Mouse (Mus musculus): ENCODE measurements at regions not wholly inside any gene's neighbourhood (a gene's known extent, or its start where the extent isn't known, plus 50 kb on each side); places are given as distances from the start of the nearest gene placed in this dataset.

- in situ Hi-C loops (cut with MboI, MseI): no loop called here
Observed at GRCm38 (mm10) chr6:50713297-50713696, 59.1 kb upstream of the Npvf start.

DNA sequence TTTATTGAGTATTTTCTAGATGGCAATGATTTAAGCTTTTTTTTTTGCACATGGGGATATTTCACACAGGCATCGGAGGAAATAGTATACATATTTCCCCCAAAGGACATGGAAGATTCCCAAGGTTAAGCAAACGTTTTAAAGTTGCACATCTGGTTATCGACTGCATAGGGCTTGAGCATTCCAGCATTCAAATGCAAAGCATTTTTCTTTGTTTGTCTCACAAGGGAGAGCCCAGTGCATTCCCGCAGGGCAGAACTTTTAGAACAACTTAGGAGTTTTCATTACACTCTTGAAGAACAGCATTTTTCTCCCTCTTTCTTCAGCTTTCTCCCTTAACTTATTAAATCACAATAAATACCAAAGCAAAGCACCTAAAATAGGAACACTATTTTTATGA lies 64.4 kb upstream of the Npvf start:
- in situ Hi-C loops (cut with MboI, MseI): no loop called here

- in situ Hi-C loops (cut with MboI, MseI): no loop called here
Observed at GRCm38 (mm10) chr6:50720346-50720745, 66.1 kb upstream of the Npvf start.

DNA sequence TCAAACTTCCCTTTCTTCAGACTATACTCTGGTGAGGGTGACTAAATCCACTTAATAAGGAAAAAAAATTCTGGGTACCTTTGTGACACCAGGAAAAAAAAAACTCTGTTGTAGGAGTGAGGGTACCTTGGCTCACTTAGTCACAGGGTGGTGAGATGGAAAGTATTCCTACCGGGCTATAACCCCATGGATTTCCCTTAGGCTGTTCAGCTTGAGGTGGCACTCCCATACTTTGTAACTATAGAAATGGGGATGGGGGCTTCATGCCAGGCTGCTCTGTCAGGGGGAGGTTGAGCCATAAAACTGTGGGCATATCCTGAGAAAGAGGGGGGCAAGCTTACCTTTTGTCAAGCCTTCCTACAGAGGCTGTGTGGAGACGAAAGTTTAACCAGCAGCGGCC lies 71.4 kb upstream of the Npvf start:
- in situ Hi-C loops (cut with MboI, MseI): no loop called here

- in situ Hi-C loops (cut with MboI, MseI): no loop called here
Observed at GRCm38 (mm10) chr6:50726166-50726591, 71.9 kb upstream of the Npvf start.

- in situ Hi-C loops (cut with MboI, MseI): no loop called here
Observed at GRCm38 (mm10) chr6:50730744-50731718, 76.8 kb upstream of the Npvf start.

GRCm38 (mm10) chr6:50734701-50735100 lies 80.5 kb upstream of the Npvf start:
- in situ Hi-C loops (cut with MboI, MseI): no loop called here

- in situ Hi-C loops (cut with MboI, MseI): no loop called here
Observed at GRCm38 (mm10) chr6:50735825-50736224, 81.6 kb upstream of the Npvf start.

DNA sequence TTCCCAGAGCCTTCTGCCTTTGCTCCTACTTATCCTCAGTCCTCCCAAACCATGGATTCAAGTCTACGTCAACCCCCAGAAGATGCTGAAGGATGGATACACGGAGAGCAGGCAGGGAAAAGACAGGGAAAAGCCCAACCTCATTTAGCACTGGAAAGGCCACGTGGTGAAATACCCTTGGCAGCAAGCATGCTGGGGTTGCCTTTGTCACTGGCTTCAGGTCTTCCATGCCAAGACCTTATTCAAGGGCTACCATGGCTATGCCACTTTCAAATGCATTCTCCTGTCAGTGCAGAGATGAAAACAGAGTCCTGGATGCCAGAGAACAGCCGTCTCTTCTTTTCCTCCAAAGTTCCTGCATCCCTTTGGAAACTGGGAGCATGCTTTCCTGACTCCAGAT lies 87.8 kb upstream of the Npvf start:
- in situ Hi-C loops (cut with MboI, MseI): no loop called here

DNA sequence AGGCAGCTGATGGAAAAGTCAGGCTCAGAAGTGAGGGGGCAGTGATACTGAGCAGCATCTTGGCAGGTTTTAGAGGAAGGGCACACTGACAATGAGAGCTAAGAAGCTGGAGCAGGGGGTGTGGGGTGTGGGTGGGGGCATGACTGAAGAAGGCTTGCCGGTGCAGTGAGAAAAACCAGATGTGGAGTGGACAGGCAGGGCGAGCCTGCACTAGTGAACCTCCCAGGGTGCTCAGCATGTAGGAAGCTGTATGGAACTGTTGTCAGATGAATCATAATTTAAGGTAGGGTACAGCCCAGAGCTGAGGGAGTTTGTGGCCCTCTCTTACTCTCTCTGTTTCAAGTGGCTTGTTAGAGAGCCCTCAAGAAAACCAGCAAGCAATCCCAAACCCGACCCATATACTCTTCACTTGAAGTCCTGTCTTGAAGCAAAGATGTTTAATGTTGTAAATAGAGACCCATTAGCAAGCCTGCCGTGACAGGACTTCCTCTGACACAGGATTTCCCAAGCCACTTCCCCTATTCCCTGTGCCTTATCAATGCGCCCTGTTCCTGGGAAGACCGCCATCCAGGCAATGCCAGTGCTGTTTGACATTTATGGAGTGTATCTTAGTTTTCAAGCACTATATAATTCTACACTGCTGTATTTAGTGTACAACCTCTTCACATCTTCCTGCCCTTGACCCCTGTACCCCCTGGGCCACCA lies 90.4 kb upstream of the Npvf start:
- in situ Hi-C loops (cut with MboI, MseI): loop anchor here in 1 of 2 experiments (5.0 kb wide), 1 partner anchor 943 kb away; no protein-coding TSS in a partner anchor

DNA sequence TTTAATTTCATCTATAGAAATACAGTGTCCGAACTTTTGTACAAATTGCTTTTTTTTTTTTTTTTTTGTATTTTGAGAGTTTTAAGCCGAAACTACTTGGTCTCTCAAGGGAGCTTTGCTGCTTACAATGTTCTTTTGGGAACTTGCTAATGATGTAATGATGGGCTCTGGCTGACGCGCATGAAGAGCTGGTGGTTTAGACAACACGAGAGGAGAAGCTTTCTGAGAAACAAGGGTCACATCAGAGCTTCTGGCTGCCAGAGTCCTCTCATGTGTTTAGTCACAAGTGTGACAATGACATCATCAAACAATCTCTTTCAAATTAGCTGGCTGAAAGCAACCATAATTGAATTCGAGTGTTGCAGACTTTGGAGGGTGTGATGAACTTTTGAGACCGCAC lies 98.9 kb upstream of the Npvf start:
- in situ Hi-C loops (cut with MboI, MseI): no loop called here

DNA sequence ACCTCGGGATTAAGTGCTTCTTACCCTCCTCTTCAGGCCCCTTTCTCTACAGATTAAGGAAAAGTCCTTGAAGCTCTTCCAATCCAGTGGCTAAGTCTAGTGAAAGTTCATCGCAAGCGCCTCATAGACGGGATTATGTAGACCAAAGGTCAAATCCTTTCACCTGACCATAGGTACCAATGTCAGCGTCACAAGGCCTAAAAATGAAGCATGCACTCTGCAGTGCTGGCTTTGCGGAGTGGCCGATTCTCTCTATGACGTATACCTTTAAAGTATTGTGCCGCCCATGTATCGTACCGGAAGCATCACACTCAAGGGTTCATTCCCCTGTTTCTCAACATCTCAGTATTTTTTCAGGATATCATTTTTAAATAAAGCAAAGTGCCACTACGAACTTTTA lies 100.5 kb upstream of the Npvf start:
- in situ Hi-C loops (cut with MboI, MseI): no loop called here

DNA sequence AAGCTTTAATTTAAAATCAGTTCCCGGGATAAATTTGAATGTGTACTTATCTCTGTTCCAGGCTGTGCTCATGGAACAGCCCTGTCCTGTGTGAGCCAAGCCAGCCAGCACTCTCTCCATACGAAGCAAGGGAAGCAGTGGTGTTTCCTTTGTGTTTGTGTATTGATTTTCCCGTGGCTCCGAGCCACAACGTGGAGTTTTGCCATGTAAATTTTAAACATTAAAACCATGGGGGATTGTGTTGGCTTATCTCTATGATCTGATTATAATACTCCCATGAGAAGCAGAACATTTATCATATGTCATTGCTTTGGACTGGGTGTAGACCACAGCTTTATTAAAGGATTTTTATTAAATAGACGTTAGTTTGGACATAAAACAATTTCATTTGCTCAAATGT lies 106.1 kb upstream of the Npvf start:
- in situ Hi-C loops (cut with MboI, MseI): no loop called here

DNA sequence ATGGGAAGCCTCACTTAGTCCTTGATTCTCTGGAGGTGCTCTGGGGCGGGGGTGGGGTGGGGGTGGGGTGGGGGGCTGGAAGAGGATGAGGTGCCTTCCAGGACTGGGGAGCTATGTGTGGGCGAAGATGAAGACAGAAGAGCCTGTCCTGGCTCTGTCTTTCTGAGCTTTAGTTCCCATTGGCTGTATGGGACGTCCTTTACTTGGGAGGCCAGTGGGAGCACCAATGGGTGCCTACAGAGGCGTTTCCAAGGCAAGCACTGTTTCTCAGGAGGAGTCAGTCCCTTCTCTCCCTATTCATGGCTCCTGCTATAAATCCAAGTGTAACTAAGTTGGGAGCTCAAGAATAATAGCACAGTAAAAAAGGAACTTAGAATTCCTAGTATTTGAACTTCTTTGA lies 108.9 kb upstream of the Npvf start:
- in situ Hi-C loops (cut with MboI, MseI): no loop called here

- in situ Hi-C loops (cut with MboI, MseI): no loop called here
Observed at GRCm38 (mm10) chr6:50766442-50766915, 112.2 kb upstream of the Npvf start.

DNA sequence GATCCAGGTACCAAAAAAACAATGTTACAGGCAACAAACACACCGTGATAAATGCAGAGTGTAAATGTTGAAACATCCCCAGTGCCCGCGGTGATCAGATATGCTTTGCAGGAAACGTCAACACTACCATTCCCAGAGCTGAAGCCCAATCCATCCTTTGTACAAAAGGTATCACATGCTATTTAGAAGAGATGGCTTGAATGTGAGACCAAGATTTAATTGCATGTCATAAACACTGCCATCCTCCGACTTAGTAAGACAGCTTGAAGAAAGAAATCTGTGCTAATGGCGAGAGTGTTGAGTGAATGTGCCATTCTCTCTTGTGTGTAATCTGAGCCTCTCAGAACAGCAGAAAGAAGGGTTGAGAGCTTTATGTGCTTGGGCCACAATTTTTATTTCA lies 112.9 kb upstream of the Npvf start:
- in situ Hi-C loops (cut with MboI, MseI): no loop called here

GRCm38 (mm10) chr6:50767827-50768226 lies 113.6 kb upstream of the Npvf start:
- in situ Hi-C loops (cut with MboI, MseI): no loop called here

GRCm38 (mm10) chr6:50769101-50769500 lies 114.9 kb upstream of the Npvf start:
- in situ Hi-C loops (cut with MboI, MseI): no loop called here

DNA sequence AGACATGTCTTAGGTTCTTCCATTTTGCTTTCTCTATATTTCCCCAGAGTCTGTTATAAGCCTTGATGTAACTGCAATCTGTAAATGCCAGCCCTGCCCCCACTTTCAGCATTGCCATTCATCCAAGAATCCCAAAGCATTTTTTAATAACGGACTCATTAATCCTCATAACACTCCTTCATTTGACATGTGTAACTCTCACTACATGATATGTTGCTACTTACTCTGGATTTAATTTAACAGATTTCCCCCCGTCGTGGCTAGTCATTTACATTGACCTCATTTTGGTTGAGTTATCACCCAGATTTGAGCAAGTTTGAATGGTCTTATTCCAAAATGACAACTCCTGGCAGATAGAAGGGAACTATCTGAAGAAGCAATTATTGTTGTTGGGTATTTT lies 116.2 kb upstream of the Npvf start:
- in situ Hi-C loops (cut with MboI, MseI): no loop called here

DNA sequence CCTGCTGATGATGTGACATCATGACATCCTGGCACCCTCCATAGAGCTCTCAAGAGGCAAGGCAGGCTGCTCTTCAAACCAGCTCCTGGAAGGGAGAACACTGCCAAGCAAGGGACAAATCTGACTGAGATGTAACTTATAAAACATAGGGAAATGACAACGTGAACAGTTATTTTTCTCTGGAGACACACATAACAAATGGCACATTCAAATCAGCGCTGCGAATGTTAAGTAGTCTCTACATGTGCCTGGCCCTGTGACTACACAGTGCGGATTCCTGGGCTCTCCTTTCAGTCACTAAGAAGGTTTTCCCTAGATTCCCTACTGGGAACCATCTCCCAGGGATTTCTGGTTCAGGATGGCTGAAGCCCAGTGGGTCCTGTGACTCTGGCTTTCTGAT lies 121.4 kb upstream of the Npvf start:
- in situ Hi-C loops (cut with MboI, MseI): no loop called here

- in situ Hi-C loops (cut with MboI, MseI): no loop called here
Observed at GRCm38 (mm10) chr6:50776236-50776832, 122.1 kb upstream of the Npvf start.

- in situ Hi-C loops (cut with MboI, MseI): no loop called here
Observed at GRCm38 (mm10) chr6:50776931-50777495, 122.8 kb upstream of the Npvf start.
